Mouse (Mus musculus) thymus, adult 2 months (tissue): ENCODE measurements around the gene Rxfp4.

Experiments
- CTCF ChIP-seq: fragments of 200-500 bp; IDR thresholded peaks from 2 replicates; pipeline ENCODE4 v1.5.1; 2012; ENCODE audit warnings: mild to moderate bottlenecking, control low read depth, low read length, moderate library complexity, borderline replicate concordance; ENCODE audit not compliant: control insufficient read depth, poor library complexity, insufficient read depth; ENCODE audit errors: extremely low read depth
- POLR2A ChIP-seq: fragments of 200-500 bp; IDR thresholded peaks from 2 replicates; pipeline ENCODE4 v1.6.1; 2012; ENCODE audit warnings: mild to moderate bottlenecking, low read length, control low read depth, moderate library complexity; ENCODE audit not compliant: control insufficient read depth, poor library complexity, insufficient read depth; ENCODE audit errors: extremely low read depth

DNA sequence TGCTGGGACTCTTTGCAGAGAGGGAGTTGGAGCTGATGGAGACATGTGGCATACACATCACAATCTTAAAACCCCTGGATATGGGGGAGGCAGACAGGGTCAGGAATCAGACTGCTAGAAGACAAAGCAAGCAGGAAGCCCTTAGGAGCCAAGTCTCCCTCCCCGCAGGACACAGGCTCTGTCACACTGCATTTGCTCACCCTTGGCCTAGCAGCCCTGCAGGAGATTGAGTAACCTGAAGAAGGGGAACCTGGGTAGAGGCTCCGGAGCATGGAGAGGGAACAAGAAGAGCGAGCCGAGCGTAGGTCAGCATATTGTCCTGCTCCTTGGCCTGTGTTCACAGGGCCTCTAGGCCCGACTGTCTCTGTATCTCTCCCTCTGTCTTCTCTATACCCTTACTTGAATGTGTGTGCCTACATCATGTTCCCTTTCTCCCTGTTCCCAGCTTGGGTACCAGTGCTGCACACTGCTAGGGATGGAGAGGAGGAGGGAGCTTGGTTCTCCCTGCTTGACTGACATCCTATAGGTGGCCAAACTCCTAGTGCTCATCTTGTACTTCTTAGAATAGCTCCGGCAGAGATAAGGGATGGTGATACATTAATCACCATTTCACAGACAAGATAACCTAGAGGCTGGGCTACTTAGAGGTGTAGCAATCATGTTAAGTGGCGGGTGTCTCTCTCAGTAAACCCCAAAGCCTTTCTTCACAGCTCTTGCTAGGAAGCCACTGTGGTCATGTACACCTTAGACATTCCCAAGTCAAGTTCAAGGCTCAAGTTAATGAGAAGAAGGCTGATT lies 34.7 kb downstream of the Rxfp4 start:
- TF ChIP-seq POLR2A (no peak), CTCF (no peak)
